Mouse (Mus musculus): ENCODE measurements around the gene Zfp512b.

Zfp512b gene

DNA sequence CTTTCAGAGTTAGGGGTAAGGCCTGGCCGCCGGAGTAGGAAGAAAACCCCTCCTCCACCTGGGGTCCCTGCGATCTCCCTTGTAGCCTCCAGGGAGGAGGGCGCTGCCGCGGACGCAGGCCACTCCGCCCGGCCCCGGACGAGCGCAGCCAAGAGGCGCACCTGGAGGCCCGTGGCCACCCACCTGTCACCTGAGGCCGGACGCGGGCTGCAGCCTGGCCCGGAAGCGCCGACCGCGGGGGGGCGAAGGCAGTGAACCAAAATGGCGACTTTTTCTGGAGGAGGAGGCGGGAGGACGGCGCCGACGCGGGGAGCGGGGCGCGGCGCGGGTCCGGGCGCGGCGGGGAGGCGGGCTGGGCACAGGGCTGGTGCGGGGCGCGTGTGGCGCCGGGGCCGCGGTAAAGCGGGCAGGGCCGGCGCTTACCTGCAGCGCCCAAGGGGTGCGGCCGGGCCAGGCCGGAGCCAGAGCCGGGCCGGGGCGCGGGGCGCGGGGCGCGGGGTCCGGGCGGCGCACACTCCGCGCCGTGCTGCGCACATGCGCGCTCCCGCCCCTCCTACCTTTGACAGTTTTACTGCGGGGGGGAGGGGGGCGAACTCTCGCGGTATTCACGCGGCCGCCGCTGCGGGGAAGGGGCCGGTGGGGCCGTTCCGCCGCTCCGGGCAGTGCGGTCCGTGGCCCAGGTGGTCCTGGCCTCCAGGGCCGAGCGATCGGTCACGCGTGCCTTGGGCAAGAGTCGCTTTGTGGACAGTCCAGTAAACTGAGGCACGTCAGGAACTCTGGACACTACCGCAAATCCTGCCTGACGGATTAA is at the start of gene Zfp512b:
TSS of gene Zfp512b (minus strand) at position 573 of the 811 bp plus-strand sequence.
- in situ Hi-C loops (cut with MboI, MseI), result loop anchor here (5.0 to 25.0 kb wide), 2 partner anchors 70 to 205 kb away; partner anchors contain the start of genes Dnajc5 and Lime1

DNA sequence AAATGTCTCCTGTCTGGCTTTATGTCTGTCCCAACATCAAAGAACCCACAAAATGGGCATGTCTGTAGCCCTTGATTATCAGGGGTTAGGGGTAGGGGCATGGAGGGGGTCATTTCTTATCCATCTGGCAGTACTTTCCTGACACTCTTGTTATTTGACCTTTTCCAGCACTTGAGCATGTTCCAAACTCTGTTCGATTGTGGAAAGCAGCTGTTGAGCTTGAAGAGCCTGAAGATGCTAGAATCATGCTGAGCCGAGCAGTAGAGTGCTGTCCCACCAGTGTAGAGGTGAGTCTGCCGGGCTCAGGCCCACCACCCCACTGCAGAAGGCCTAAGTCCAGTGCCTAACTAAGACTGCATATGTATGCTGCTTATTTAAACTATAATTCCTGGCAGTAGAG is 43.3 kb upstream of the Zfp512b start:
- in situ Hi-C loops (cut with MboI, MseI), result no loop called here

DNA sequence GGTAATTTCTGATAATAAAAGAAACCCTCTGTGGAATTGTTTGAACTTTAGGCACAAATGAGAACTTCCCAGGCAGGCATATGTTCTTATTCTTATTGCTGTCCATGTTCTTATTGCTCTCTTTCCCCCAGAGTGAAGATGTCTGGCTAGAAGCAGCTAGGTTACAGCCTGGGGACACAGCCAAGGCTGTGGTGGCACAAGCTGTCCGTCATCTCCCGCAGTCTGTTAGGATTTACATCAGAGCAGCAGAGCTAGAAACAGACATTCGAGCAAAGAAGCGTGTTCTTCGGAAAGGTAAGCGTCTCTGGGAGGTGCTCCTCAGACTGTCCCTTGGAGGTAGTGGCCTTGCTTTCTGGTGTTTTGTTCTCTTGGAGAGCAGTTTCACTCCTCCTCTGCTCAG is 40.0 kb upstream of the Zfp512b start:
- in situ Hi-C loops (cut with MboI, MseI), result no loop called here

GRCm38 (mm10) chr2:181628471-181628870 is 35.9 kb upstream of the Zfp512b start:
- in situ Hi-C loops (cut with MboI, MseI), result no loop called here

- in situ Hi-C loops (cut with MboI, MseI), result no loop called here
These were observed 30.8 kb upstream of the Zfp512b start for GRCm38 (mm10) chr2:181623401-181623800.

GRCm38 (mm10) chr2:181618761-181619495 is 26.3 kb upstream of the Zfp512b start:
- in situ Hi-C loops (cut with MboI, MseI), result no loop called here

GRCm38 (mm10) chr2:181602367-181602766 is 9.8 kb upstream of the Zfp512b start:
- in situ Hi-C loops (cut with MboI, MseI), result no loop called here

GRCm38 (mm10) chr2:181601751-181602145 is 9.1 kb upstream of the Zfp512b start:
- in situ Hi-C loops (cut with MboI, MseI), result no loop called here

- in situ Hi-C loops (cut with MboI, MseI), result no loop called here
These were observed 8.5 kb upstream of the Zfp512b start for GRCm38 (mm10) chr2:181600828-181601750.

- in situ Hi-C loops (cut with MboI, MseI), result no loop called here
These were observed 7.7 kb upstream of the Zfp512b start for GRCm38 (mm10) chr2:181600226-181600758.

GRCm38 (mm10) chr2:181598454-181599351 is 6.1 kb upstream of the Zfp512b start, which contains the start of gene Samd10:
TSS of gene Samd10 (minus strand) at chr2:181599212.
- in situ Hi-C loops (cut with MboI, MseI), result loop anchor here (25.0 kb wide), 1 partner anchor 211 kb away; the partner anchor contains the start of gene Lime1

- in situ Hi-C loops (cut with MboI, MseI), result loop anchor here (25.0 kb wide), 1 partner anchor 210 kb away; the partner anchor contains the start of gene Lime1
These were observed 4.9 kb upstream of the Zfp512b start for GRCm38 (mm10) chr2:181597378-181598061.

DNA sequence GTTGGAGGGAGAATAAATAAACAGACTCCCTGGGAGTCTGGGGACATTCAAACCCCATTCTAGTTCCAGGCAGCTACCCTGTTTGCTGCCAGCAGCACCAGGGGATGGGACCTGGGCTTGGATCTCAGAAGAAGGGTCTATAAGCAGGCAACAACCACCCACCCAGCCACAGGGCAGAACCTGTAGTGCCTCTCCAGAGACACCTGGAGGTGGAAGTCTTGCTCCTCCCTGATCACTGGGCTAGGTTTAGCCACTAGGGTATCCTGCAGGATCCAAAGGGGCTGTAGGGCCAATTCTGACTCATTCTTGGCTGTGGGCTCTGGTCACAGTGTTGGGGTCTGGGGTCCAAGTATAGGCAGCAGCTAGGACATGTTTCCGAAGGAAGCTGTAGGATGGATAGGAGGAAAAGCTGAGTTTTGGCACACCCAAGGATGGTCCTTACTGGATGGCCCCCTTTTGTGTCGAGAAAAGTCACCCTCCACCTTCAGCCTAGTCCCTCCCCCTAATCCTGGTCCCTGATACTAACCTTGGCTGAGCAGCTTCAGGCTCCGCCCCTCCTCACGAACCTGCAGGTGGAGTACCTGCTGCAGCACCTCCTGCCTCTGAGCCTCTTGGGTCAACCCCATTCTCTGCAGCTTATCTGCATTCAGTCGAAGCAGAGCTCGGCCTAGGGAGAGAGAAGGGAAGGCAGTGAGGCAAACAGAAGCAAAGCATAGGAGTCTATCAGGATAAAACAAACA is 3.8 kb upstream of the Zfp512b start:
- in situ Hi-C loops (cut with MboI, MseI), result loop anchor here (25.0 kb wide), 1 partner anchor 209 kb away; the partner anchor contains the start of gene Lime1

DNA sequence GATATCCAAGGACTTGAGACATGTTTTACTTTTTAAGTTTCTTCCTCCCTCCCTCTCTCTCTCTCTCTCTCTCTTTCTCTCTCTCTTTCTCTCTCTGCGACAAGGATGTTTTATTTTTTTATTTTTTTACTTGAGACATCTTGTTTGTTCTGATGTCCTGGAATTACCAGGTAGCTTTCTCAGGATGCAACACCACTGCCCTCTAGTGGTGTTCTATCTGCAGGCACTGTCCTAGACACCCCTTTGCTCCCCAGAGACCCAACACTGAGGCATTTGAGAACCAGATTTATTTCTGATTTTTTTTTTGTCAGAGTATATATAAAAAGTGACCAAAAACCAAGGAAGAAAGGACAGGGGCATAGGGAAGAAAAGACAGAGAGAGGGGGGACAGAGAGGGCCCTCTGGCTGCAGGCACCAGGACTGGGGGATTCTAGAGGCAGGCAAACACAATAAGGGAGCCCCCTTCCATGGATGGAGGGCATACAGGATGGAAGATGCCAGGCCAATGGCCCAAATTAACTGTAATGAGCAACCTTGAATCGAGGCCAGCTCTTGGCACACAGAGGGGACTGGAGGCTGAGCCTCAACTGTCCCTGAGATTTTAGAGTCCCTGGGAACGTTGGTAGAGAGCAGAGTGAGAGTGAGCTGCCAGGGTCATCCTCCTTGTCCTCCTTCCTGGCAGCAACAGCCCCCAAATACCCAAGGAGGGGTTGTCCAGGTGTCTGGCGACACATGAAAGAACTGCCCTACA is 2.5 kb upstream of the Zfp512b start:
- in situ Hi-C loops (cut with MboI, MseI), result loop anchor here (5.0 to 25.0 kb wide), 2 partner anchors 73 to 208 kb away; partner anchors contain the start of genes Dnajc5 and Lime1

DNA sequence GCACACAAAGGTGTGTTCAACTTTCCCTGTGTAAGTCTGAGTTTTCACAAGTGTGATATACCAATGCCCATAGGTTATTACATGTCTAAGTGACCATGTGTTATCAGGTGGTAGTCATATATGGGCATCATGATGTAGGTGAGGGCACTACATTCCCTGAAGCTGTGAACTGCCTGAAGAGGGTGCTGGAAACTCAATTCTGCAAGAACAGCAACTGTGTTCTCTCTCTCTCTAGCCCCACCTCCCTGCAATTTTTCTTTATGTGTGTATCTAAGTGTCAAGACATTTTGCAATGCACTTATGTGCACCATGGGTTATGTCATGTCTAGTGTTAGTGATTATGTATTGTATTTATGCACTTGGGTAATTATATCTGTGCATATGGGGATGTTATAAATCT is 1.3 kb upstream of the Zfp512b start:
- in situ Hi-C loops (cut with MboI, MseI), result loop anchor here (5.0 to 25.0 kb wide), 2 partner anchors 72 to 207 kb away; partner anchors contain the start of genes Dnajc5 and Lime1

DNA sequence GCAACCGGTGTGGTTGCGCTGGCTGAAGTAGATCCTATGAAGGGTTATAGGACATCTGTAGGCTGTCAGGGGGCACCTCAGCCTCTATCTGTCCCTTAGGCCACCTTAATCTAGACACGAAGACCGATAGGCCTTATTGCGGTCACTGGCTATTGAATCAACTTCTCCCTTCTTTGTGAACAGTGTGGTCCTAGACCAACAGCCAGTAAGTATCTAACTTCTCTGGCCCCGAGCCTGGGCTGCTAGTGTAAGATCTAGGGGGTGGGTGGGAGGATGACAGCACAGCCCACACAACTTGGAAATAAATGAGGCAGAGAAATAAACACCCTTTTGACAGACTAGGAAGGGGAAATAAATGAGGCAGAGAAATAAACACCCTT is 429 bp upstream of the Zfp512b start:
- in situ Hi-C loops (cut with MboI, MseI), result loop anchor here (5.0 to 25.0 kb wide), 2 partner anchors 71 to 206 kb away; partner anchors contain the start of genes Dnajc5 and Lime1

- in situ Hi-C loops (cut with MboI, MseI), result loop anchor here (5.0 to 25.0 kb wide), 2 partner anchors 69 to 204 kb away; partner anchors contain the start of genes Dnajc5 and Lime1
These were observed 996 bp downstream of the Zfp512b start, which contains the start of gene Prpf6 for GRCm38 (mm10) chr2:181591528-181592085. TSS of gene Prpf6 (plus strand) at chr2:181591868.
